ENCODE assay signal across 13 mouse cellular contexts in genomic region chr10:85591296-85591695, GRCm38 (mm10).
"Had no signal": no experiment of that assay in that cellular context is flagged by ENCODE, and none has a peak within 500 bp of the region (broad histone marks: within the 10 kb centered on the region; RNA-seq: fewer than 3 reads in every experiment).

No protein-coding gene starts in this region.

- H3K27ac ChIP-seq: kidney, postnatal 0 days; layer of hippocampus, adult 2 months; limb, embryonic 12.5 days; liver, embryonic 13.5 days; macrophage; midbrain, embryonic 12.5 days; stomach, postnatal 0 days had no signal

- ATAC-seq: liver, postnatal 0 days had no signal

- H3K4me3 ChIP-seq: layer of hippocampus, adult 2 months; limb, embryonic 12.5 days; liver, embryonic 13.5 days; megakaryocyte, embryonic 14.5 days; midbrain, embryonic 12.5 days had no signal

- DNase-seq: kidney, adult 11 months; kidney, adult 9 months; liver, embryonic 13.5 days; liver, postnatal 0 days; right cerebral cortex, postnatal 25 days; thymus, postnatal 14 days had no signal

- H3K9ac ChIP-seq: limb, embryonic 12.5 days; liver, embryonic 13.5 days; liver, postnatal 0 days; midbrain, embryonic 12.5 days had no signal

- H3K36me3 ChIP-seq: limb, embryonic 12.5 days; liver, embryonic 13.5 days; midbrain, embryonic 12.5 days had no signal

- H3K4me2 ChIP-seq: limb, embryonic 12.5 days; liver, embryonic 13.5 days; midbrain, embryonic 12.5 days had no signal

- H3K27me3 ChIP-seq: limb, embryonic 12.5 days; liver, embryonic 13.5 days; megakaryocyte, embryonic 14.5 days; midbrain, embryonic 12.5 days had no signal

- H3K9me3 ChIP-seq: limb, embryonic 12.5 days; liver, embryonic 13.5 days; midbrain, embryonic 12.5 days had no signal

- H3K4me1 ChIP-seq: limb, embryonic 12.5 days; liver, embryonic 13.5 days; megakaryocyte, embryonic 14.5 days had no signal
